Mouse (Mus musculus) heart, postnatal 0 days (tissue): ENCODE results near the gene Gab1. TPM values are rescaled to one million over a fixed set of nuclear protein-coding genes. Genes with fewer than 3 reads are reported as not detected.

Source experiments
- ATAC-seq: fragments of 200-750 bp; cut with Nextera tagmentation; 2 replicates; pipeline ENCODE4 v1.8.0; 2017; ENCODE audit warnings: low read depth, moderate number of reproducible peaks, moderate library complexity; ENCODE audit not compliant: insufficient read depth
- DNase-seq: peaks from one replicate; pipeline ENCODE4 v3.0.0-alpha.2; 2016; ENCODE audit warnings: low spot score
- H3K27ac ChIP-seq: fragments of 300-500 bp; sonication (generic); 2 replicates; pipeline ENCODE4 v1.5.1; 2014; ENCODE audit warnings: low read depth, mild to moderate bottlenecking
- H3K27me3 ChIP-seq: fragments of 300-500 bp; sonication (generic); 2 replicates; pipeline ENCODE4 v1.6.1; 2014; ENCODE audit warnings: low read length, mixed read lengths; ENCODE audit not compliant: control insufficient read depth, insufficient read depth
- H3K36me3 ChIP-seq: fragments of 300-500 bp; sonication (generic); replicated peaks from 2 replicates; pipeline ENCODE4 v1.6.1; 2014; ENCODE audit warnings: low read length, mixed read lengths; ENCODE audit not compliant: control insufficient read depth, insufficient read depth
- H3K4me1 ChIP-seq: fragments of 300-500 bp; sonication (generic); 2 replicates; pipeline ENCODE4 v1.6.1; 2014; ENCODE audit warnings: antibody characterized with exemption; ENCODE audit not compliant: control insufficient read depth, insufficient read depth
- H3K4me2 ChIP-seq: fragments of 300-500 bp; sonication (generic); 2 replicates; pipeline ENCODE4 v1.6.1; 2014; ENCODE audit warnings: low read depth, mild to moderate bottlenecking, low read length, moderate library complexity
- H3K4me3 ChIP-seq: fragments of 300-500 bp; sonication (generic); 2 replicates; pipeline ENCODE4 v1.5.1; 2014; ENCODE audit warnings: low read depth, low read length
- H3K9ac ChIP-seq: fragments of 300-500 bp; sonication (generic); replicated peaks from 2 replicates; pipeline ENCODE4 v1.6.1; 2014; ENCODE audit warnings: low read depth, low read length, mixed read lengths
- H3K9me3 ChIP-seq: fragments of 300-500 bp; sonication (generic); replicated peaks from 2 replicates; pipeline ENCODE4 v1.6.1; 2016; ENCODE audit warnings: low read length; ENCODE audit not compliant: control insufficient read depth
- CTCF ChIP-seq: IDR thresholded peaks from 2 replicates; pipeline ENCODE4 v1.5.1; 2016; ENCODE audit warnings: antibody characterized with exemption, control low read depth, low read depth
- EP300 ChIP-seq: IDR thresholded peaks from 2 replicates; pipeline ENCODE4 v1.6.1; 2016; ENCODE audit warnings: antibody characterized with exemption, low read depth
- WGBS: fragments of 180-500 bp; shearing (Covaris S2); extraction: QIAGEN DNeasy Blood & Tissue Kit; methylation state at CpG from one replicate; pipeline ENCODE4 v1.1.7; 2014; 5-methylcytosine and 5-hydroxymethylcytosine counted together
- polyA plus RNA-seq: library from polyadenylated mRNA; unstranded; fragments of >200 nt; fragmentation: Nextera tagmentation; extraction: Ambion mirVana; gene quantifications from 2 replicates; pipeline ENCODE4 v1.2.1, GENCODE M21; 2015
- total RNA-seq: library from RNA; depleted of rRNA; stranded (reverse); fragments of >200 nt; gene quantifications from 2 replicates; pipeline ENCODE4 v1.2.3, GENCODE M21; 2014; ENCODE audit warnings: low replicate concordance

Gab1 gene
- total and polyA plus RNA-seq, 2 experiments from 2014 or later: 18.8 to 54.0 TPM

- H3K9ac ChIP-seq: 0 out of 2 replicates have a peak overlapping the region, but pooled peaks have one; percentile 14
- peaks cover 48% of the 10 kb centered on the region for H3K4me1 ChIP-seq
- DNase-seq (no peak), ATAC-seq (peak; percentile 34; the same call in 1 of the 2 replicates)
- peak overlapping the region; percentile 50 for H3K27ac ChIP-seq
- H3K4me3 ChIP-seq: no peak overlapping the region
- H3K27me3 ChIP-seq: no peaks in the 10 kb centered on the region
- TF ChIP-seq CTCF: no peak
- no peak for TF ChIP-seq EP300
- 12% methylated on average over 13 of the region's 13 CpGs for WGBS
- H3K36me3 ChIP-seq: no peaks in the 10 kb centered on the region
- H3K9me3 ChIP-seq: no peaks in the 10 kb centered on the region
- H3K4me2 ChIP-seq: peak overlapping the region; percentile 32; the same call in 1 of the 2 replicates
Measured at GRCm38 (mm10) chr8:80814087-80814791, 66.1 kb downstream of the Gab1 start.

- ATAC-seq: no peak
- H3K4me3 ChIP-seq: no peak overlapping the region
- H3K36me3 ChIP-seq: no peaks in the 10 kb centered on the region
- peak overlapping the region; percentile 50 for H3K27ac ChIP-seq
- 72% methylated on average over 5 of the region's 5 CpGs for WGBS
- H3K4me1 ChIP-seq: peaks cover 50% of the 10 kb centered on the region
- H3K27me3 ChIP-seq: no peaks in the 10 kb centered on the region
- TF ChIP-seq CTCF (peak; percentile 68), EP300 (no peak)
- DNase-seq: peak; percentile 69
- no peaks in the 10 kb centered on the region for H3K9me3 ChIP-seq
- H3K4me2 ChIP-seq: no peak overlapping the region
- H3K9ac ChIP-seq: no peak overlapping the region
Measured at GRCm38 (mm10) chr8:80813439-80813838, 66.9 kb downstream of the Gab1 start.

DNA sequence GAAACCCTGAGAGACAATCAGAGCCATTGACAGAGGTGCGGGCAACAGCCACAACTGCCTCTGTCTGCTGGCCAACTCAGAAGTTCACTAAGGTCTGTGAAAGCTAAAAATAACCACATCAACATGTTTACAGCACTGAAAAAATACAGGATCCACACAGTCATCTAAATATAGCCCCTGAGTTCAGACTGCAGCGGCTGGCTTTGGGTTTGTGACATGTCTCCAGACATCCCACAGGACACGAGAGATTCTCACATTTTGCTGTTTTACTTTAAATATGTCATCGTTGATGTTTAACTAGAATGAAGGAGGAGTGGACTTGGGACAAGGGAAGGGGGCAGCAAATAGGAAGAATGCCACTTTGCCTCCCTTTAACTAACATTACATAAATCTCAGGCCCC is 68.7 kb downstream of the Gab1 start:
- Histone ChIP-seq H3K27me3 (no peaks in the 10 kb centered on the region), H3K36me3 (no peaks in the 10 kb centered on the region), H3K4me3 (no peak overlapping the region), H3K27ac (peak overlapping the region; percentile 93), H3K9me3 (no peaks in the 10 kb centered on the region), H3K4me1 (peaks cover 65% of the 10 kb centered on the region), H3K9ac (0 out of 2 replicates have a peak overlapping the region, but pooled peaks have one; percentile 7), H3K4me2 (peak overlapping the region; percentile 35)
- ATAC-seq: peak; percentile 85
- TF ChIP-seq EP300 (no peak; the same call in 1 of the 2 replicates), CTCF (no peak)
- WGBS: 6% methylated on average over 4 of the region's 4 CpGs
- DNase-seq: peak; percentile 96

- peak overlapping the region; percentile 93 for H3K27ac ChIP-seq
- TF ChIP-seq EP300 (no peak), CTCF (no peak)
- 21% methylated on average over 4 of the region's 4 CpGs for WGBS
- H3K4me1 ChIP-seq: peaks cover 70% of the 10 kb centered on the region
- H3K9ac ChIP-seq: no peak overlapping the region
- no peaks in the 10 kb centered on the region for H3K36me3 ChIP-seq
- H3K27me3 ChIP-seq: no peaks in the 10 kb centered on the region
- ATAC-seq: no peak
- H3K4me2 ChIP-seq: peak overlapping the region; percentile 35
- H3K4me3 ChIP-seq: no peak overlapping the region
- DNase-seq: no peak
- H3K9me3 ChIP-seq: no peaks in the 10 kb centered on the region
Measured at GRCm38 (mm10) chr8:80810916-80811315, 69.4 kb downstream of the Gab1 start.

GRCm38 (mm10) chr8:80810442-80810841 is 69.9 kb downstream of the Gab1 start:
- WGBS: 79% methylated on average over 5 of the region's 5 CpGs
- no peak for ATAC-seq
- peaks cover 70% of the 10 kb centered on the region for H3K4me1 ChIP-seq
- H3K9me3 ChIP-seq: no peaks in the 10 kb centered on the region
- H3K4me2 ChIP-seq: no peak overlapping the region
- H3K4me3 ChIP-seq: no peak overlapping the region
- no peak for TF ChIP-seq EP300
- no peak for TF ChIP-seq CTCF
- H3K27me3 ChIP-seq: no peaks in the 10 kb centered on the region
- no peak for DNase-seq
- peak overlapping the region; percentile 93 for H3K27ac ChIP-seq
- H3K36me3 ChIP-seq: no peaks in the 10 kb centered on the region
- H3K9ac ChIP-seq: no peak overlapping the region
